Mouse (Mus musculus): ENCODE data around the gene Olfr378.

Gene Olfr378

GRCm38 (mm10) chr11:73428377-73428776 lies at the start of gene Olfr378:
Gene Olfr378 (minus strand): TSS chr11:73428477.
- no peak for DNase-seq (ENCODE audit: low spot score)

GRCm38 (mm10) chr11:73457408-73457807 lies 29.1 kb upstream of the Olfr378 start, which contains the start of gene Olfr380:
Gene Olfr380 (minus strand): TSS chr11:73457508.
- no peak for DNase-seq (ENCODE audit: low spot score)

- no peak for DNase-seq (ENCODE audit: low spot score)
Measured at GRCm38 (mm10) chr11:73399514-73399913, 28.8 kb downstream of the Olfr378 start, which contains the start of gene Olfr1. Gene Olfr1 (minus strand): TSS chr11:73399614.

- DNase-seq (ENCODE audit: low spot score) = no peak
Measured at GRCm38 (mm10) chr11:73395374-73395773, 32.9 kb downstream of the Olfr378 start.

Measured in ovary, postnatal 36 days (tissue).